Mouse (Mus musculus) large intestine, adult 2 months (tissue): ENCODE data around the gene Ercc6l2. TPM values are rescaled to one million over a fixed set of nuclear protein-coding genes. Genes with fewer than 3 reads are reported as not detected.
A peak's percentile ranks its signal among the peaks of the same experiment; 100 is the strongest.

Experiments
- DNase-seq: peaks from one replicate; pipeline ENCODE4 v3.0.0-alpha.2; 2012; ENCODE audit warnings: low read depth, low spot score
- WGBS: fragments of 180-500 bp; shearing (Covaris S2); methylation state at CpG from one replicate; pipeline ENCODE4 v1.1.7; 2018; 5-methylcytosine and 5-hydroxymethylcytosine counted together
- polyA plus RNA-seq: library from polyadenylated mRNA; depleted of rRNA; stranded (reverse); fragments of >200 nt; gene quantifications from 2 replicates; pipeline ENCODE4 v1.2.3, GENCODE M21; 2012; rRNA removed

The Ercc6l2 gene
- polyA plus RNA-seq = 2.0 and 3.8 TPM in 2 replicates

DNA sequence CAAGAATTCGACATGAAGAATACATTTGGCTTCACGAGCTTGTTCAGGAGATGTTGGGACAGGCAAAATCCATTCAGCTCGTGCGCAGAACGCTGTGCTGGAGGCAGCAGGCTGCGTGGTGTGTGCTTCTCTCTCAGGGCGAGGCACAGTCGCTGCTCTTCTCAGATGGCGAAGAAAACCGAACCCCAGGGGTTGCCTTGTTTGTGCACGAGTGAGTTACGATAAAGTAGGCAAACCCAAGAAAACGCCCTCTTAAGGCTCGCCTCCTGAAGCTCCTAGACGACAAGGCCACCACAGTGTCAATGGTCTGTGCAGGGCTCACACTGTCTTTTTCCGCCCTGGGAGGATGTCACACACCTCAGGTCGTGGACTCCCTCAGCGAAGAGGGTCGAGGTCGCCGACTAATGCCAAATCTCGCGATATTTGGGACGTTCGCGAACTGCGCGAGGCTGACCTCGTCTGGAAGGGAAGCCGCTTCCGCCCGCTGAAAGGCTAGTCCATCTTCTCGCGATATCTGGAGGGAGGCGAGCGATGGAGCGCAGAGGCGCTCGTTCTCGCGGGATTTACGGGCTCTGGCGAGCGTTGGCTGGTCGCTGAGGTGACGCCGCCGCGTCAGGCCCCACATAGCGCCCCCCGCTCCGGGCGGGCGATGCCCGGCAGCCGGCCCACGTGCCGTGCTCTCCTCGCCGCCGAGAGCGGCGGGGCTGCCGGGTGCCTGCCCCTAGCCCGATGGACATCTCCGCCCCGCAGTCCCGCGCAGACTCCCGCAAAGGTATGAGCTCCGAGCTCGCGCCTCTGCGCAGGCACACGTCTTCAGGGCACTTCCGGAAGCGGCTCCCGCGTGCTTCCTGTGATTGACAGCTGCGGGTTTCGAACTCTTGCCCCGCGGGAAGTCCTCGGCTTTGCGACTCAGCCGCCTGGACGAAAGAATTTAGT, at the start of gene Ercc6l2:
TSS of gene Ercc6l2 (plus strand) at position 495 of the 936 bp plus-strand sequence.
- under 1% methylated on average over 87 of the region's 87 CpGs for WGBS
- DNase-seq = peak; percentile 99

DNA sequence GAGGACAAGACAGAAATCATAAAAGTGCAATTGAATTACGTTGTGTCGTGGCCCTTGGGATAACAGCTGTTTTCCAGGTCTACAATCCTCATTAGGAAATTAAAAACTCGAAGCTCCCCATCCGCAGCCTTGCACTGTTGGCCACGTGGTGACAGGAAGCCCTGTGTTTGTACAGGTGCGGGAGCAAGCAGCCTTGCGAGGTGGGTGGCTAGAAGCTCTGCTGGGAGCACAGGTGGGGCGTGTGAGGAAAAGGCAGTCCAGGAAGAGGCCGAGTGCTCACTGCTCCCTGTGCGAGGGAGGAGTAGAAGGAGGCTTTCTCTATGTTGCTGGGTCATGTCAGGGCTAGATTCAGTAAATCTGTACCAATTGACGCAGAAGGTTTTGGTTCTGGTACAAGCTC, 49.0 kb upstream of the Ercc6l2 start:
- DNase-seq = no peak

DNA sequence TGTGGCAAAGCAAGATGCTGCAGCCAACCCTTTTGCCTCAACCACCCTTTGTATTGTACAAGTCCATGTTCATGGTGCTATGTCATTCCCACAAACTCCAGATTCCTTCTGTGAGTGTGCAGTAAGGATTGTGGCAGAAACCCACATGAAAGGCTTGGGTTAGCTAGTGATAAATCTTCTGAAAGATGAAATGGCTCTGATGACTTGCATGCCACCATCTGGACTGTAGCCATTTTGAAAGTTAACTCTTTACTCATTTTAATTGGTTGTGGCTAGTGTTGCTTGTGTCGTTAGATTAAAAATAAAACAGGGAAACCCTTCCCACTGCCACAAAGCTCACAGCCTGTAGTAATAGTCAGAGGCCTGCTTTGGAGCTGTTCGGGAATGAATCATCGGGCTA, 44.0 kb upstream of the Ercc6l2 start:
- 63% methylated on average over 3 of the region's 3 CpGs for WGBS
- no peak for DNase-seq

More for the DNA sequence above, 49.0 kb upstream of the Ercc6l2 start:
- 27% methylated on average over 11 of the region's 11 CpGs for WGBS

DNA sequence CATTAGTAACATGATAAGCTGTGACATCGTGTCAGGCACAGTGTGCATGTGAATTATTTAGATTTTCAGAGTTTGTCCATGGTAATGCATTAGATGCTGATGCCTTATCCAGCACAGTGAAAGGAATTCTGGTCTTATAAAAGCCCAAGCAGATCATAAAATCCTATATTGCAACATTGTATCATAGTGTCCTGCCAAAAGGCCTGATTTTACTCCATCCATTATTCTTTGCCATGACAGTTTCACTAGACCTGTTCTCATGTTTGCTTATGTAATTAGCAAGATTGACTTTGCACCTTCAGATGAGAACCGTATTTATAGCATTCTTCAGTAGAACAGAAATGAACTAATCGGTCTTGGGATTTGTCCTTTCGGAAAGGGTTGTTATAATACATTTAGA, 36.1 kb upstream of the Ercc6l2 start:
- DNase-seq = no peak

DNA sequence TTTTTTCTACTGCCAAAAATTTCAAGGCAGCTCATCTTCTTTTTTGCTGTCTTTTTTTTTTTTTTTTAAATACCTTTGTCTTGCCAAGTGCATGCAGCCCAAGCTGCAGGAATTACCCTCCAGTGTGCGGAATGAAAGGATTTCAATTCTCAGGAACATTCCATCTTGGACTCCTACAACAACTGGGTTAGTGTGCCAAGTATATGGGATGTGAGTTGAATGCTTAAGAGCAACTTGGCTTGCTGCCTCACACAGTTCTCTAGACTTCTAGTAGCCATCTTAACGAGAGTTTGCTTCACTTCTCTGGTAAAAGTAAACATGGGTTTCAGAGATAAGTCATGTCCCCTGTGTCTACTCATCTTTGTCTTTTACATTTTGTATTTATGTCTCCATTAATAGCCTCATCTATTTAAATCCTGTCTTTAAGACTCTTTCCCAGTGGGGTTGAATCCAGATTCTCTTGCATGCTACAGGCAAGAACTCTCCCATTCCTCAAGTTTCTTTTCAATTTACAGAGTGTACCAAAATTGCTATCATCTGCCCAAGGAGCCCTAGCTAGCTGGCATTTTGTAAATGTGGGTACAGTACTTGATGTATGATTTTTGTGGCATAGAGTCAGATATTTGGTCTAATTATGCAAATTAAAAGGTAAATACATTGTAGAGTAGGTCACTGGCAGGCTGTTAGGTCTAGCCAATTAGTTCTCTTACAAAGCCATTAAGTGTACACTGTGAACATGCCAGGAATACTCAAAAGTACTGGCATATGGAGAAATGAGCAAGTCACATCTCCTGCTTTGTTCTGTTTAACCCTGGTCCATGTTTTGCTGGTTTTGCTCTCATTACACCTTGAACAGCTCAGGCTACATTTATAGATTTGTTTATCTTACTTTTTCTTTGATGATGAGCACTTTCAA, 35.4 kb upstream of the Ercc6l2 start:
- 40% methylated on average over 2 of the region's 2 CpGs for WGBS

More for the DNA sequence above, 36.1 kb upstream of the Ercc6l2 start:
- WGBS = 44% methylated on average over 4 of the region's 4 CpGs

DNA sequence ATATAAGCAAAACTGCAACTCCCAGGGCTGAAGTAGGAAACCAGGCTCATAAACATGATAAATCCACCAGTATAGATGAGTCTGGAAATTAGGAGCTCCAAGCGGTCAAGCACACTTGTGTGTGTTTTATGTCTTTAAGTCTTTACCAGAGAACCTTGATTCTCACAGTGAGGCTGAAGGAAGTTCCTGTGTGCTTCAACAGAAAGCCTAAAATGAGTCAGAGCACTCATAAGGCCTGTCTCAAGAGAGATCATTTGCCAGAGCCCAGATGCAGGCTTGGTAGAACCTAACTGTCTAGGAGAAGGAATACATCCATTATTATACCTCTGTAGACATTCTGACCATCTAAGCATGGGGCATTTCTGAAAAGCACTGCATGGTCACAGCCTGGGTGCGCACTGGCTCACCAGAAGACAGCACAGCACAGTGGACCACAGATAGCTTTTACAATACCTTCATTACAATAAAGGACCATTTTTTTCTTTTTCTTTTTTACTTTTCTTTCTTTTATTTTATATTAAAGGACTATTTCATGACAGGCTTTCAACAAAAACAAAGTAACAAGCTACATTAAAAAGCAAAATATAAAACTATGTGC, 22.7 kb upstream of the Ercc6l2 start:
- DNase-seq = no peak
- 98% methylated on average over 2 of the region's 2 CpGs for WGBS

More for the DNA sequence above, 35.4 kb upstream of the Ercc6l2 start:
- no peak for DNase-seq

DNA sequence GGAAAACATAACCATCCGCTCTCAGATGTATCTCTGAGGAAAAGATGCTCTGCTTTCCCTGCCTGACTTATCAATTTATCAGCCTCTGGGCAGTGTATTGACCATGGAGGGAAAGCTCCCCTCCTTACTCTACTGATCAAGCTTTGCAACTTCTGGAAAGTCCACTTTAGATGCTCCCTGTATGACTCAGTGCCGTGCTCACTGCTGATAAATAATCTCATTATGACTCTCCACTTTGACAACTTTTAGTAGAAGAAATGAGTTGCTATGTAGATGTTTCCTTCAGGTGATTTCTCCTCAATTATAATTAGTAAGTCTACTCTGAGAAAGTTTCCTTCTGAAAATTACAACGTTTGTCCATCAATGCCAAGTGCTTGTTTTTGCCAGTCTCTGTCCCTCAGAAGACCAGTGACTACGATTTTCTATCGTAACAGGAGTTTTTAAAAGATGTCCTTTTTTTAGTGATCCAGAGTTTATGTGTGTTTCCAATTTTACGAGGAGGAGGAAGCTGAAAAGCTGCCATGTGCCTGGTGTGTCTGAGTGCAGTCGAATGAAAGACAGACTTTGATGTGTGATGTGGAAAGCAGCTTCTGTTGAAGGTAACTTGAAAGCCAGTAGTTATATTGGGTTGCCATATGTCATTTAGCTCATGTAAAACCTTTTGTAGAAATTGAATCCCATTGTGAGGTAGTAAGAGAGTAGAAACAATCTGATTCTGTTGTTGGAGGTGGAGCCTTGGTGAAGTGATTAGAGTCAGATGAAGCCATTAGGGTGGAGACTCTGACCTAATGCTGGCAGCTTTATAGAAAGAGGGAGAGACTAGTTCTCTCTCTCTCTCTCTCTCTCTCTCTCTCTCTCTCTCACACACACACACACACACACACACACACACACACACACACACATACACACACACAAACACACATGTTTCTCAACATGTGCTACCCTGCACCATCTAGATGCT, 21.4 kb upstream of the Ercc6l2 start:
- 49% methylated on average over 7 of the region's 7 CpGs for WGBS
- no peak for DNase-seq

DNA sequence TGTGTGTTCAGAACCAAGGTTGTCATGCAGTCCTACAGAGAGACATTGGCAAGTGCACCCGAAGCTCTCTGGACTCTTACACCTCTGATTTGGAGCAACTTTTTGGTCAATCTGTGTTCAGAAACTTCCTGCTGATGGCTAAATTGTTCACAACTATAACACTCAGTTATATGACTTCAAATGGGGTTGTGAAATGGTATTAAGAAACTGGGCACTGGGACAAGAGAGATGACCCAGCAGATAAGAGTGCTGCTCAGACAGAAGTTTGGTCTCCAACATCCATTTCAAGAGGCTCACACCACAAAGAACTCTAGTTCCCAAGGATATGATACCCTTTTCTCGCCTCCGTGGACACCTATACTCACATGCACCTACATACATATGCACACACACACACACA, 16.4 kb upstream of the Ercc6l2 start:
- WGBS = 91% methylated on average over 3 of the region's 3 CpGs
- DNase-seq = no peak

DNA sequence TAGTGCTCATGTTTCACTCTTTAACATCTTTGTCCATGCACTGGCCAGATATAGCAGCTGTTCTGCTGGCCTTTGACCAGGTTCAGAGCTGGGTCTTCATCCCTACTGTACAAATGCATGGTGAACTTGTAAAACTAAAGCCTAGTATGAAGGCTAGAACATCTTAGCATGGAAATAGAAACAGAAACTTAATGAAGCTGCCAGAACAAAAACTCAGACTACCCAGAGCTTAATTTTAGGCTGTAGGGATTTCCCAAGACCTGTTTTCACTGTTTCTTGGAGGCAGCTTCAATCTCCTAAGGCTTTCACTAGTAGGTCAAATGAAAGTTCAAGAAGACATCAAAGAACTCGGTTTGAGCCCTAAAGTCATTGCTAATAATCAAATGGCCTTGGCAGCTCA, 15.1 kb upstream of the Ercc6l2 start:
- no peak for DNase-seq
- 55% methylated on average over 1 of the region's 1 CpGs for WGBS

DNA sequence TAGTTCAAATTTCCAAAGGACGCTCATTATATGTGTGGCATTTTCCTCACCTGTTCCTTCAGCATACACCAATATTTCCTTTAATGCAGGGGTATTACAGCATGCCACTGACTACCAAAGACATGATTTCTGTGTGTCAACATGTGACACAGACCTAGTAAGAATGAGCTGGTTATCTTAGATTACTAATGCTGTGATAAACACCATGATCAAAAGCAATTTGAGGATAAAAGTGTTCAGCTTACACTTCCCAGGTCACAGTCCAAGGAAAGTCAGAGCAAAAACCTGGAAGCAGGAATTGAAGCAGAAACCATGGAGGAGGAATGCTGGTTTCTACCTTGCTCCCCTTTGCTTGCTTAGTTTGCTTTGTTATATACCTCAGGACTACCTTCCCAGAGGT, 13.8 kb upstream of the Ercc6l2 start:
- DNase-seq = no peak
- WGBS = 59% methylated on average over 1 of the region's 1 CpGs

DNA sequence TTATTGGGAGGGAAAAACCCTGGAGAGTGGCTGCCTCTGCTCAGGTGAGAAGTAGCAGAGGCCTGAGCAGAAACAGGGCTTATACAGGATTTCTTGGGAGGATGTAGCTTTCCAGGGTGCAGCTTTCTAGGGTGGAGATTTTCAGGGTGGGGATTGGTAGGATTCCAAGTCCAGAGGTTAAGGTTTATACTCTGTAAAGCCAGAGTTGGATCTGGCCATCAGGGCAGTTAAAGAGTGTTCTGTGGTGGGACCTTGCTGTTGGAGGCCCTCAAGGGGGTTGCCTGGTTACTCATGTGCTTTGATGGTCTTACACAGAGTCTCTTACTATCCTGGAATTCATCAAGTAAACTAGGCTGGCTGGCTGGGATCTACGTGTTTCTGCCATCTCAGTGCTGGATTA, 7.8 kb upstream of the Ercc6l2 start:
- WGBS = 42% methylated on average over 1 of the region's 1 CpGs
- DNase-seq = peak; percentile 50

DNA sequence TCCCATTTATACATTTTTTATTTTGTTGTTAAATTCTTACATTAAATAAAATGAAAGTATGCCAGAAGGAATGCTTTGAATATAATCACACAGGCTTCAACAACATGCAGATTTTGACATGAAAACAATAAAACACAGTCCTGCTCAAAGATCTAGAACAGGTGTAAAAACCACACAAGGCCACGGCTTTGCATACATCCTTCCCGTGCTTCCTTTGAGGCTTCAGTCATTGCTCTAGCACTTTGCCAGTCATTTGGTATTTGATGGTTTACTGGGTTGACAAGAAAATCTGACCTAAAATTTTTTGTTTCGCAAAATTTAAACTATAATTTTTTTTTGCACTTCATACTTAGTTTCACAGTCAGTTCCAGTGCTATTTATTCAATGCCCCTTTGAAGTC, 7.1 kb upstream of the Ercc6l2 start:
- 91% methylated on average over 3 of the region's 3 CpGs for WGBS

DNA sequence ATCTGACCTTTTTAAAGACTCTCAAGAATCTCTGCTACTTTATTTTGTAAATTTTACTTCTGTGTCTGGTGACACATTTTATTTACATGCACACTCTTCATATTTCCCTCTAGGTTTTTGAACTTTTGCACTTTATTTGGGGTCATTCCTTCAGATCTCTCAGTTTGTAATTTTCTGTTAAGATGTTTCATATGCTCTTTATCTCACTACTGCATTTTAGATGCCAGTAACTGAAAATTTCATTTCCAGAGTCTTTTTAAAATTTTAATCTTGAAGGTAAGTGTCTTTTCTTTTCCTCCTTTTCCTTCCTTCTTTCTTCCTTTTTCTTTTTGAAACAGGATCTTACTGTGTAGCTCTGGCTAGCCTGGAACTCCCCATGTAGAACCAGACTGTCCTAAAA, 3.6 kb upstream of the Ercc6l2 start:
- no peak for DNase-seq

More for the DNA sequence above, 7.1 kb upstream of the Ercc6l2 start:
- no peak for DNase-seq

DNA sequence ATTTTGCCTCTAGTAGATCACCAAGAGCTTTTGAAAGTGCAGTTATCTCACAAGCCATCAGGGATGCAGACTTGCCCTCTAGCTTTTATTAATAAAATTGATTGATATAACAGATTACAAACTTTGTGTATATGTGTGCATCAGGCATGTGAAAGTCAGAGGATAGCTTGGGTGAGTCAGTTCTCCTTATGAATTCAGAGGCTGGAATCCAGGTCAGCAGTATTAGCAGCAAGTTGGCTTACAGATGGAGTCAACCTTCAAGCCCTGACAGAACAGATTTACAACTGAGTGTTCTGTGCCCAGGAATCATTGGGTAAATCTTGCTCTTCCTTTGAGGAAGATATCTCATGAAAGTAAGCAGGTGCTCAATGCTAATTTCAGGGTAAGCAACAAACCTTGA, 891 bp downstream of the Ercc6l2 start:
- no peak for DNase-seq

DNA sequence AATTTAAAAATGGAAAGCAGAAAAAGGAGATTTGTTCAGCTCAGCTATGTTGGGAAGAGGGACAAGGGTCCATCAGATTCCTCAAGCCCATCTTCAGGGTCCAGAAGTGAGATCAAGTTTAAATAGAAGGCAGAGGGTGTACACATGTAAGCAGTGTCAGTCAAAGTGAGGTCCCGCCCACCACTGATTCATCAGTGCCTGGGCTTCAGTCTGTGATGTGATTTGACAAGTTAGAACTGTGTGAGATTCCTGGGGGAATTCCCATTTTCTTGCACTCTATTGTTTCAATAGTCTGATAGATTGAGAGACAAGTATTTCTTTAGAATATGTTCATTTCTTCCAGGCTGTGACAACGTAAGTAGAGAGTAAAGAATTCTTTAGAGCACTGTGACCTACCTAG, 30.7 kb downstream of the Ercc6l2 start:
- WGBS = 97% methylated on average over 2 of the region's 2 CpGs
- no peak for DNase-seq

DNA sequence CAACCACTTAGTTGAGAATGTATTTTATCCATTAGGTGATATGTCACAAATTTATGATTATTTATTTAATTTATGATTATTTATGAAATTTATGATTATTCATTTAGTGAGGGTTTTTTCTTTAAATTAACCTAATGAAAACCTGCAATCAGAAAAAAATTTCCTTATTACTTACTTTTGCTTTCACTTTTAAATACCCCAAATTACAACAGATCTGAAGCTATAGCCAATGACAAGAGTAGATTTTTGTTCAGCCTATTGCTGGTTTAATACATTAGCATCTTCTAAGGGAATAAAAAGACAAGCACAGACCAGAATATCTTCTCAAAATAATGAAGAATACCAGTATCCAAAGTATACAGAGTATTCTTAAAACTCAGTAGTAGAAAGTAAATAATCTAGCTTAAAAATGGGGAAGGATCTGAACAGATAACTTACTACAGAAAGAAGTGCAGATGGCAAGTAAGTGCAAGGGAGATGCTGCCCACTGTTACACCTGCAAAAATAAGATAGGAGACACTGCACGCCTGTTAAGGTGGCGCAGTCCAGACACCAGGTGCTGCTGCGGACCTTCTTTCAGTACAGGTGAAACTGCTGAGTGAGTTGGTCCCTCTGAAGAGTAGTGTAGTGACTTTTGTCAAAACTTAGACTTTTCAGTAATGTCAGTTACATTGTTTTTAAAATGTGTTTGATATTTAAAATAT, 35.4 kb downstream of the Ercc6l2 start:
- 97% methylated on average over 3 of the region's 3 CpGs for WGBS
- no peak for DNase-seq

DNA sequence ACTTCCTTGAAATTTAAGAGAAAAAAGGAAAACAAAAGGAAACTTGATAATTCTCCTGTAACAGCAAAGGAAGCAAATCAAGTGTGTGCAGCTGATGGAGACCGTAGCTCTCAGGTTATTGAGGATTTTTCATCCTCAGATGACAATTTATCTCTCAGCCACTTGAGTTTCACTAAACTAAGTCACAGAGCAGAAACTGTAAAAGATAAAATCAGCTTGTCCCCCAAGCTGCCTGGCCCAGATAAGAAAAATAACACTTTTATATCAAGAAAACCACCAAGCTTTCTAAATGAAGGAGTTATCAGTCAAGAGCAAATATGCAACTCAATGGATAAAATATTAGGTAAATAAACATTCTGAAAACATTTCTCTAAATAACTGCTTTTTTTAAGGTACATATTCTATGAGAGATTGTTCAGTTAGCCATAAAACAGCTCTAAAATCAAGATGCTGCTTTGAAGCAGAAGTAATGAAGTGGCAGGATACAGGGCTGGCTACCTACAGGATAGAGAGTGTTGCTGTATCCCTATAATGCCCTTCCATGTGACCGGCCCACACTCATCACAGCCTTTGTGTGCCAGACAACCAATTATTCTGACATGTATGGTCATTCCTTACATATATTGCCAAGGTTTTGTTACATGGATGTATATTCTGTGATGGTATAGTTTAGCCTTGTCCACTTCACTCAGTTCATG, 57.7 kb downstream of the Ercc6l2 start:
- no peak for DNase-seq
- 97% methylated on average over 2 of the region's 2 CpGs for WGBS

DNA sequence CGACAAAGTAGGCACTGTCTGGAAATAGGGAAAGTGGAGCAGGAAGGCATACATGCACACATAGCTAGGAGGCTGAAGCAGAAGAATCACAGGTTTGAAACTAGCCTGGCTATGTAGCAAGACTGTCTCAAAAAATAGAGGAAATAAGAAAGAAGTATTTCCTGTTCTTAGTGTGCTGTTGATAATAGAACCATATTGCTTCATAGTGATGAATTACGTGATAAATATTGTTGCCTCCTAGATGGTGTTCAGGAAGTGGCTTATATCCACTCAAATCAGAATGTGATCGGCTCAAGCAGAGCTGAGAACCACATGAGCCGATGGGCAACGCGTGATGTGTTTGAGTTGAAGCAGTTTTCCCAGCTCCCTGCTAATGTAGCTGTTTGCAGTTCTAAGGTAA, 62.1 kb downstream of the Ercc6l2 start:
- 92% methylated on average over 6 of the region's 6 CpGs for WGBS
- no peak for DNase-seq
